Mouse (Mus musculus) spleen, adult 2 months (tissue): ENCODE results near the gene Capg.

Source experiments
- CTCF ChIP-seq: fragments of 200-500 bp; IDR thresholded peaks from 2 replicates; pipeline ENCODE4 v1.5.1; 2011; ENCODE audit warnings: mild to moderate bottlenecking, inconsistent platforms; ENCODE audit not compliant: insufficient read depth, insufficient read length, insufficient replicate concordance; ENCODE audit errors: extremely low read depth
- POLR2A ChIP-seq: fragments of 200-500 bp; IDR thresholded peaks from 2 replicates; pipeline ENCODE4 v1.6.1; 2011; ENCODE audit warnings: low read depth, low read length, inconsistent platforms

DNA sequence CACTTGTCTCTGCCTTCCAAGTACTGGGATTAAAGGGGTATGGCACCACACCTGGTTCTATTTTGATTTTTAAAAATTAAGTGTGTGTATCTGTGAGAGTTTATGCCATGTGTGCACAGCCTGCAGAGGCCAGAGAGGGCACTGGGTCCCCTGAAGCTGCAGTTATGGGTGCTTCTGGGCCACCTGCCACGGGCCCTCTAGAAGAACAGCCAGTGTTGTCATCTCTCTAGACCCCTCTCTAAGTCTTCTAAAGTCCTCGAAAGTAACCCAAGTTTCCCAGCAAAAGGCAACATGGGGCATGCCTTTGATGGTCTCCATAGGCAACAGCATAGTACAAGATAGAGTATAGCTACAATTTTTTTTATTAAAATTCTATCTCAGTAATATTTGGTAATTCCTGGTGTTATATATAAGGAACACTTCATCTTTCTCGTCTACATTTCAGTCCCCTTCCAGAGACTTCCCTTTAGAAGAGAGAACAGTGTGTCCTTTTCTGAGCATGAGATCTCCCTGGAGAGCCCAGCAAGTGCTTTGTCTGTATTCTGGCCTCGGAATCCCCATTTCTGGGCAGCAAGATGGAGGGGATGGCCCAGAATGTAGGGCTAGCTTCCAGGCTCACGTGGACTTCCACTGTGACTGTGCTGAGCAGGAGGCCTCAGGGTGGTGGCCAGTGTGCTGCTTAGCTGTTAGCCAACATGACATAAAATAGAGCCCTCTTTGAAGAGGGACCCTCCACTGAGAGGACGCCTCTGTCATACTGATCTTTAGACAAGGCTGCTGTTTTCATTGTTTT is 49.0 kb downstream of the Capg start:
- TF ChIP-seq POLR2A (no peak), CTCF (no peak)
